Mouse (Mus musculus): Measurements from ENCODE around the gene Olfr519. TPM values are rescaled to one million over a fixed set of nuclear protein-coding genes. Genes with fewer than 3 reads are reported as not detected.

Gene Olfr519
- polyA plus RNA-seq (2015; fragmentation: Nextera tagmentation; extraction: Ambion mirVana): not detected in 2 replicates

GRCm38 (mm10) chr7:108894320-108894719 is at the start of gene Olfr519:
Gene Olfr519, minus strand, starts transcription at chr7:108894420.
- no peak within 1 kb of the TSS for H3K4me2 ChIP-seq (ENCODE audit: low read length)
- H3K4me1 ChIP-seq (replicated peaks; ENCODE audit: insufficient read depth, low read length): no peaks in the 10 kb centered on the region
- no peaks in the 10 kb centered on the region for H3K36me3 ChIP-seq (ENCODE audit: insufficient read depth, low read length)
- 85% methylated on average over 5 of the region's 5 CpGs for WGBS
- H3K9me3 ChIP-seq (replicated peaks; ENCODE audit: low read length): no peaks in the 10 kb centered on the region
- H3K4me3 ChIP-seq (replicated peaks; ENCODE audit: low read depth, low read length): no peak within 1 kb of the TSS
- DNase-seq (ENCODE audit: low spot score) (no peak), ATAC-seq (replicated peaks; ENCODE audit: low FRiP score, low read depth) (no peak)
- H3K9ac ChIP-seq (ENCODE audit: low read depth, low read length): no peak within 1 kb of the TSS
- H3K27me3 ChIP-seq (ENCODE audit: insufficient read depth, low read length): no peaks in the 10 kb centered on the region
- H3K27ac ChIP-seq: no peak within 1 kb of the TSS
- TF ChIP-seq CTCF (IDR thresholded peaks at IDR 0.05; ENCODE audit: low read depth): no peak

GRCm38 (mm10) chr7:108944002-108944401 is 49.8 kb upstream of the Olfr519 start:
- ATAC-seq (replicated peaks; ENCODE audit: low FRiP score, low read depth): peak; percentile 61; the same call in 1 of the 2 replicates
- H3K9ac ChIP-seq (ENCODE audit: low read depth, low read length): no peak overlapping the region
- peaks cover 37% of the 10 kb centered on the region for H3K36me3 ChIP-seq (ENCODE audit: insufficient read depth, low read length)
- peak; percentile 78 for TF ChIP-seq CTCF (IDR thresholded peaks at IDR 0.05; ENCODE audit: low read depth)
- H3K27me3 ChIP-seq (ENCODE audit: insufficient read depth, low read length): no peaks in the 10 kb centered on the region
- 2% methylated on average over 2 of the region's 2 CpGs for WGBS
- no peaks in the 10 kb centered on the region for H3K4me1 ChIP-seq (replicated peaks; ENCODE audit: insufficient read depth, low read length)
- H3K4me3 ChIP-seq (replicated peaks; ENCODE audit: low read depth, low read length): no peak overlapping the region
- no peak overlapping the region for H3K4me2 ChIP-seq (ENCODE audit: low read length)
- no peaks in the 10 kb centered on the region for H3K9me3 ChIP-seq (replicated peaks; ENCODE audit: low read length)
- DNase-seq (ENCODE audit: low spot score): peak; percentile 54
- no peak overlapping the region for H3K27ac ChIP-seq

DNA sequence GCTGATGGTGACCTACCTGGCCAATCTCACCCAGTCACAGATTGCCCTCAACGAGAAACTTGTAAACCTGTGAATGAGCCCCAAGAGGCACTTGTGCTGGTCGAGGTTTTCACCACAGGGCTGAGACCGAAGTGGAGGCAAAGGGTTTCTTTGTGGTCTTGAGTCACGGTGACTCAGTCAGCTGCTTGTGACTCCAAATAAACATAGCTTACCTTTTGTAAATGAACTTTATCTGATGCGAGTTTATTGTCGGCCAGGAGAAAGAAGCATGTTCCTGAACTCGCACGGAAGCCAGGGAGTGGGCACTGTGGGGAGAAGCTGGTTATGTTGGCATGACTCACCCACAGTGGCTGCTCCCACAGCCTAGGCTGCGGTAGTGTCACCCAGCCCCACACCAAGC is 47.2 kb upstream of the Olfr519 start:
- no peak for DNase-seq (ENCODE audit: low spot score)
- Histone ChIP-seq H3K27me3 (ENCODE audit: insufficient read depth, low read length) (no peaks in the 10 kb centered on the region), H3K9me3 (replicated peaks; ENCODE audit: low read length) (no peaks in the 10 kb centered on the region), H3K36me3 (ENCODE audit: insufficient read depth, low read length) (peaks cover 46% of the 10 kb centered on the region), H3K9ac (ENCODE audit: low read depth, low read length) (no peak overlapping the region), H3K4me1 (replicated peaks; ENCODE audit: insufficient read depth, low read length) (no peaks in the 10 kb centered on the region), H3K4me3 (replicated peaks; ENCODE audit: low read depth, low read length) (no peak overlapping the region), H3K27ac (no peak overlapping the region), H3K4me2 (ENCODE audit: low read length) (no peak overlapping the region)
- no peak for TF ChIP-seq CTCF (IDR thresholded peaks at IDR 0.05; ENCODE audit: low read depth)
- 90% methylated on average over 9 of the region's 9 CpGs for WGBS
- ATAC-seq (replicated peaks; ENCODE audit: low FRiP score, low read depth): no peak

- 96% methylated on average over 4 of the region's 4 CpGs for WGBS
- H3K4me1 ChIP-seq (replicated peaks; ENCODE audit: insufficient read depth, low read length): peaks cover 10% of the 10 kb centered on the region
- H3K9ac ChIP-seq (ENCODE audit: low read depth, low read length): no peak overlapping the region
- no peak overlapping the region for H3K27ac ChIP-seq
- no peaks in the 10 kb centered on the region for H3K9me3 ChIP-seq (replicated peaks; ENCODE audit: low read length)
- H3K4me2 ChIP-seq (ENCODE audit: low read length): no peak overlapping the region
- TF ChIP-seq CTCF (IDR thresholded peaks at IDR 0.05; ENCODE audit: low read depth): no peak
- no peaks in the 10 kb centered on the region for H3K27me3 ChIP-seq (ENCODE audit: insufficient read depth, low read length)
- ATAC-seq (replicated peaks; ENCODE audit: low FRiP score, low read depth) (no peak), DNase-seq (ENCODE audit: low spot score) (no peak)
- peaks cover 34% of the 10 kb centered on the region for H3K36me3 ChIP-seq (ENCODE audit: insufficient read depth, low read length)
- no peak overlapping the region for H3K4me3 ChIP-seq (replicated peaks; ENCODE audit: low read depth, low read length)
Measured at GRCm38 (mm10) chr7:108936591-108936990, 42.4 kb upstream of the Olfr519 start.

GRCm38 (mm10) chr7:108935411-108935810 is 41.2 kb upstream of the Olfr519 start:
- TF ChIP-seq CTCF (IDR thresholded peaks at IDR 0.05; ENCODE audit: low read depth): no peak
- H3K4me3 ChIP-seq (replicated peaks; ENCODE audit: low read depth, low read length): peak overlapping the region; percentile 98
- no peak for ATAC-seq (replicated peaks; ENCODE audit: low FRiP score, low read depth)
- H3K27ac ChIP-seq: no peak overlapping the region
- no peaks in the 10 kb centered on the region for H3K9me3 ChIP-seq (replicated peaks; ENCODE audit: low read length)
- peaks cover 10% of the 10 kb centered on the region for H3K4me1 ChIP-seq (replicated peaks; ENCODE audit: insufficient read depth, low read length)
- H3K9ac ChIP-seq (ENCODE audit: low read depth, low read length): peak overlapping the region; percentile 97
- H3K4me2 ChIP-seq (ENCODE audit: low read length): peak overlapping the region; percentile 80
- no peak for DNase-seq (ENCODE audit: low spot score)
- H3K27me3 ChIP-seq (ENCODE audit: insufficient read depth, low read length): no peaks in the 10 kb centered on the region
- H3K36me3 ChIP-seq (ENCODE audit: insufficient read depth, low read length): peaks cover 22% of the 10 kb centered on the region
- 74% methylated on average over 7 of the region's 7 CpGs for WGBS

DNA sequence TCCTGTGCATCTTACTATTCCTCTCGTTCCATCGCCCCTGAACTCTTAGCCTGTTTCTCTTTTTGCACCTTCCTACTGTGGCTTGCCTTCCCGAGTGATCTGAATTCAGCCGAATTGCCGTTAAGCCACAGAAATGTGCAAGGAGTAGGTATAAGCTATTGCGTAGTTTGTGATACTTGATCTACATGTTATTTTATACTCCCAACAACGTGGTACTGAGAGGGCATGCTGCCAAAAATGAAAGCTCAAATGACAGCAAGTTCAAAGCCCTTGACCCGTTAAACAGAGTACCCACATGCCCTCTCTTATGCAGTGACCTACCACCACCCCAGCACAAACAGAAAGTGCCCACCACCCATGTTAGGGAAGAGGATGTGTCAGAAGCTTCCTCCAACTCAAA is 40.6 kb upstream of the Olfr519 start:
- WGBS: 2% methylated on average over 8 of the region's 8 CpGs
- Histone ChIP-seq H3K9me3 (replicated peaks; ENCODE audit: low read length) (no peaks in the 10 kb centered on the region), H3K36me3 (ENCODE audit: insufficient read depth, low read length) (peaks cover 17% of the 10 kb centered on the region), H3K4me2 (ENCODE audit: low read length) (peak overlapping the region; percentile 80), H3K9ac (ENCODE audit: low read depth, low read length) (peak overlapping the region; percentile 97), H3K27me3 (ENCODE audit: insufficient read depth, low read length) (no peaks in the 10 kb centered on the region), H3K4me1 (replicated peaks; ENCODE audit: insufficient read depth, low read length) (peaks cover 10% of the 10 kb centered on the region), H3K4me3 (replicated peaks; ENCODE audit: low read depth, low read length) (peak overlapping the region; percentile 98), H3K27ac (peak overlapping the region; percentile 88)
- ATAC-seq (replicated peaks; ENCODE audit: low FRiP score, low read depth) (no peak), DNase-seq (ENCODE audit: low spot score) (peak; percentile 5)
- TF ChIP-seq CTCF (IDR thresholded peaks at IDR 0.05; ENCODE audit: low read depth): no peak
